Mouse (Mus musculus): ENCODE measurements around the gene Hspg2.
"Not testable (repeated sequence)": the region's sequence is repeated elsewhere in the genome, so short reads cannot be mapped to it uniquely, and the experiment has no call there.

The Hspg2 gene

GRCm38 (mm10) chr4:137581815-137582214 is 113.2 kb downstream of the Hspg2 start:
- DNase-seq = no peak

DNA sequence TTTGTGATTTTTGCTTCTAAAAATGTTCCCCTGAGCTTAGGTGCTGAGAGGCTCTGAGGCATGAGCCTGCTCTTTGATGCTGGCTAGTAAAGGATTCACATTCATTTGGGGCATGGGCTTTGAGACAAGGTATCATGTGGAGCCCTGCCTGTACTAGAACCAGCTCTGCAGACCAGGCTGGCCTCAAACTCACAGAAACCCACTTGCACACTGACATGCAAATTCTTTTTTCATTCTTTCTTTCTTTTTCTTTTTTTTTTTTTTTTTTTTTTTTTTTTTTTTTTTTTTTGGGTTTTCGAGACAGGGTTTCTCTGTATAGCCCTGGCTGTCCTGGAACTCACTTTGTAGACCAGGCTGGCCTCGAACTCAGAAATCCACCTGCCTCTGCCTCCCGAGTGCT is 120.5 kb downstream of the Hspg2 start:
- not testable (repeated sequence) for DNase-seq

DNA sequence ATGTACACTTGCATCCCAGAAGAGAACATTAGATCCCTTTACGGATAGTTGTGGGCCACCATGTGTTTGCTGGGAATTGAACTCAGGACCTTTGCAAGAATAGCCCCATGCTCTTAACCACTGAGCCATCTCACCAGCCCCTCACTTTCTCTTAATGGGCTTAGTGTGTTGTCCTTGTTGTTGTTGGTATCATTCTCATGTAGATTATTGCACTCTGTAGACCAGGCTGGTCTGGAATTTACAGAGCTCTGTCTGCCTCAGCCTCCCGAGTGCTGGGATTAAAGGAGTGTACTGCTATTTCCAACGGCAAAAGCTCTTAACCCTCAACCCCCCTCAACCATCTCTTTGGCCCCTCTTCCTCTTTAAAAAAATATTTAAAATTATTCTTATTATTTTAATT is 121.0 kb downstream of the Hspg2 start:
- no peak for DNase-seq

- peak; percentile 45 for DNase-seq
Observed at GRCm38 (mm10) chr4:137590961-137591360, 122.4 kb downstream of the Hspg2 start.

GRCm38 (mm10) chr4:137593601-137594495 is 125.3 kb downstream of the Hspg2 start, which contains the start of gene Usp48:
Usp48 (plus strand) TSS chr4:137593755.
- DNase-seq = peak; percentile 99

DNA sequence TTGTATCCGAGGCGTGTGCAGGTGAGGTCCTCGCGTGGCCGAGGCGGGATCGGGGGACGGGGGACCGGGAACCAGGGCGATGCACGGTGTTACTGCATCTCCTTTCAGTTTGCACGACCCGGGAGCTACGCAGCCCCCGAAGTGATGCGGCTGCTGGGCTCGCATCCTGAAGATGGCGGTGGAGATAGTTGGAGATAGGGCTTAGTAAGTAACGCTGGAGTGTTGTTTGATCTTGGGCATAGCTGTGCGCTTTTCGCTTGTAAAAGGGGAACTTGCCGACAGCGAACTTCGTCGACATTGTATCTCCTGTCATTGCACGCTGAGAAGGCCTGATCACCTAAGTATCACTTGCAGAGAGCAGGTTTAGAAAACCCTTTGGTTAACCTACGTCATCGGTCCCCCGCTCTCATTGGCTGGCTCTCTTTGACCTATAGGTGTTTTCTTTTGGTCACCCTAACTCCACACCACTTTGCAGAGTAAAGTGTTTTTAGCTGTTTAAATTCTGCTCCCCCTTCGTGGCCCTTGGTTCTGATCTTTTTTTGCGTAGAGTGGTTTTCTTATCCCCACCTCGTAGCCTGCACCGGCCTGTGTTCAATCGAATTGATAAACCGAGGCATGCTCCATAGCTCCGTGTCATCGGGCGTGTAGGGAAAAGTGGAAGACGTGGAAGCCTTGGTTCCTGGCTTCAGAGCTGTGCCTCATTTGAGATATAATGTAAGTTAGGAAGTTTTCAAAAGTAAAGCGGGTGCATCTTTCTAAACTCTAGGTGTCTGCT is 126.1 kb downstream of the Hspg2 start:
- DNase-seq = no peak

- DNase-seq = no peak
Observed at GRCm38 (mm10) chr4:137597098-137597630, 128.6 kb downstream of the Hspg2 start.

DNA sequence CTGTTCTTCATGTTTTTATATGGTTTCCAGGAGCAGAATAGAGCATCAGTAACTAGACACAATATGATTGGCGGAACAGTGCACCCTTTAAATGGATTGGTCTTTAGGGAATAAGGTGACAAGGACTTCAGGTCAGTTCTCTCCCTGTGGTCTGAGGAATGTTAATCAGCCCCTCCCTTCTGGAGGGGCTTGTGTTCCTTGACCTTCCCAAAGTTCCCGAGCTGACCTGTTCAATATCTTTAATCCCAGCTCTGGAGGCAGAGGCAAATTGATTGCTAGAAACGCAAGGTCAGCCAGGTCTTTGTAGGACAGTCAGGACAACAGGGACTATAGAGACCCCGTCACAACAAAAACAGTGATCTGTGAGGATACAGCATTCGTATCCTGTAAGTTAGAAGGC is 130.0 kb downstream of the Hspg2 start:
- DNase-seq = no peak

- no peak for DNase-seq
Observed at GRCm38 (mm10) chr4:137603449-137604171, 135.0 kb downstream of the Hspg2 start.

- DNase-seq = no peak
Observed at GRCm38 (mm10) chr4:137607023-137607422, 138.5 kb downstream of the Hspg2 start.

GRCm38 (mm10) chr4:137609281-137609680 is 140.7 kb downstream of the Hspg2 start:
- DNase-seq = no peak

DNA sequence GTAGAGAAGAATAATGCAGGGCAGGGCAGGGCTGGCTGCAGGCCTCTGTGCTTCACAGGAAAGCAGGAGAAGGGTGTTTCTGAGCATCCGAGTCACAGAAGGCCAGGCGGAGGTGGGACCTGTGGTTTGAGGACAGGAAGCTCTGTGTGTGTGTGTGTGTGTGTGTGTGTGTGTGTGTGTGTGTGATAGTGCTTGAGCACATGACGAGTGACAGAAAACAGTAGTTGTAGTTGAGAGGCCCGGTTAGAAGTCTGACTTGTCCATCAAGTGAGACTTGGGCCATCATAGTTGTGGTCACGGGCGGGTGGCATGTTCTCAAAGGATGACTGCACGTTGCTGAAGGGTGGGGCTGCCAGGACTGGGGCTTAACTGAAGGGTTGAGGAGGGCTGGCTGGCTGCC is 141.1 kb downstream of the Hspg2 start:
- DNase-seq = no peak

DNA sequence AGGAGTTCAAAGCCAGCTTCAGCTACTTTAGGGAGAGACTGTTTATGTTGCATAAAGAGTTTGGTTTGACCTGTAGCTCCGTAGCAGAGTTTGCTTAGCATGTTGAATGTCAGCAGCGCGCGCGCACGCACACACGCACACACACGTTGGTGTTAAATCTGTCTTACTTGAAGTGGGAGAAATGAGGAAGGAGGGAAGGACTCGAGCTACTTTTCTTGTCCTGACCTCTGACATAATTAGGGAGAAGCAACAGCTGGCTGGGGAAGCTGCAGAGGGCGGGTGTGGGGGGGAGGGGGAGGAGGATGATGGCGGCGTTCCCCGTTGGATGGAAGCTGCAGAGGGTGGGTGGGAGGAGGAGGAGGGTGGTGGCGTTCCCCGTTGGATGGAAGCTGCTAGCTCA is 141.7 kb downstream of the Hspg2 start:
- DNase-seq = no peak

Data from cerebellum, adult 9-11 months (tissue).